Comparison of ENCODE assay signal across 34 mouse cellular contexts in genomic region chr8:83315691-83316090, GRCm38 (mm10). TPM values are rescaled to one million over a fixed set of nuclear protein-coding genes. Genes with fewer than 3 reads are reported as not detected.
DNase-seq lines count a peak whose midpoint lies in the region; ATAC-seq and TF ChIP-seq lines count a peak whose summit lies in the region.
"Had no signal": no experiment of that assay in that cellular context is flagged by ENCODE, and none has a peak within 500 bp of the region (broad histone marks: within the 10 kb centered on the region; RNA-seq: fewer than 3 reads in every experiment).

No protein-coding gene starts in this region.

- no peak for ATAC-seq in embryonic facial prominence, embryonic 14.5 days (ENCODE audit: low read depth)
- ATAC-seq: activated CD4-positive, CD25-positive, alpha-beta regulatory T cell, adult 4 months; forebrain, embryonic 15.5 days; intestine, postnatal 0 days; Patski had no signal

- TF ChIP-seq CTCF in E14TG2a.4 (conservative IDR thresholded peaks at IDR 0.05; ENCODE audit: low read length) = no peak

- WGBS in embryonic facial prominence, embryonic 14.5 days = 52% methylated on average over 2 of the region's 2 CpGs
- 53% methylated on average over 2 of the region's 2 CpGs for WGBS in embryonic facial prominence, embryonic 10.5 days

- no peaks in the 10 kb centered on the region for H3K4me1 ChIP-seq in embryonic facial prominence, embryonic 14.5 days (ENCODE audit: control insufficient read depth, insufficient read depth, low read length)
- H3K4me1 ChIP-seq in embryonic facial prominence, embryonic 10.5 days = peaks cover 10% of the 10 kb centered on the region
- peaks cover 39% of the 10 kb centered on the region for H3K4me1 ChIP-seq in E14TG2a.4 (replicated peaks; ENCODE audit: low read depth, low read length)
- H3K4me1 ChIP-seq in ES-E14 (ENCODE audit: control insufficient read depth in 2 of 2, insufficient read depth in 2 of 2, low read length in 2 of 2, poor library complexity in 1 of 2) = peaks cover 9 to 10% of the 10 kb centered on the region in 2 experiments; a peak in 3 of 4 replicates
- H3K4me1 ChIP-seq: embryonic facial prominence, embryonic 15.5 days; forebrain, embryonic 12.5 days; forebrain, embryonic 15.5 days; hindbrain, embryonic 12.5 days; hindbrain, embryonic 15.5 days had no signal

- H3K4me3 ChIP-seq in embryonic facial prominence, embryonic 14.5 days (ENCODE audit: low read depth, low read length) = no peak overlapping the region
- H3K4me3 ChIP-seq in embryonic facial prominence, embryonic 10.5 days = no peak overlapping the region
- H3K4me3 ChIP-seq in E14TG2a.4 (replicated peaks; ENCODE audit: low read length) = peak overlapping the region; percentile 30; the same call in 1 of the 2 replicates
- no peak overlapping the region for H3K4me3 ChIP-seq in ES-E14 (ENCODE audit: insufficient read depth in 1 of 2, low read depth in 1 of 2, low read length in 2 of 2, poor library complexity in 1 of 2, severe bottlenecking in 1 of 2)
- H3K4me3 ChIP-seq: embryonic facial prominence, embryonic 15.5 days; forebrain, embryonic 12.5 days; forebrain, embryonic 15.5 days; hindbrain, embryonic 12.5 days; hindbrain, embryonic 15.5 days had no signal

- 0 out of 2 replicates have a peak overlapping the region, but pooled peaks have one; percentile 10 for H3K27ac ChIP-seq in embryonic facial prominence, embryonic 14.5 days (replicated peaks; ENCODE audit: low read depth, low read length)
- no peak overlapping the region for H3K27ac ChIP-seq in embryonic facial prominence, embryonic 10.5 days (replicated peaks)
- H3K27ac ChIP-seq in ES-E14 (ENCODE audit: insufficient read depth, low read depth, low read length, poor library complexity, severe bottlenecking) = peak overlapping the region; percentile 40; the same call in 1 of the 2 replicates
- H3K27ac ChIP-seq: embryonic facial prominence, embryonic 15.5 days; forebrain, embryonic 12.5 days; forebrain, embryonic 15.5 days; hindbrain, embryonic 12.5 days; hindbrain, embryonic 15.5 days had no signal

- H3K9me3 ChIP-seq in embryonic facial prominence, embryonic 14.5 days (ENCODE audit: control insufficient read depth, low read length) = no peaks in the 10 kb centered on the region
- H3K9me3 ChIP-seq in embryonic facial prominence, embryonic 10.5 days = no peaks in the 10 kb centered on the region
- no peaks in the 10 kb centered on the region for H3K9me3 ChIP-seq in E14TG2a.4 (ENCODE audit: low read length)
- no peaks in the 10 kb centered on the region for H3K9me3 ChIP-seq in ES-E14 (ENCODE audit: control insufficient read depth, insufficient read depth, low read depth, low read length)
- H3K9me3 ChIP-seq: embryonic facial prominence, embryonic 15.5 days; forebrain, embryonic 12.5 days; forebrain, embryonic 15.5 days; G1E; hindbrain, embryonic 12.5 days; hindbrain, embryonic 15.5 days had no signal

- H3K27me3 ChIP-seq in embryonic facial prominence, embryonic 14.5 days (replicated peaks; ENCODE audit: control insufficient read depth, insufficient read depth, low read length) = no peaks in the 10 kb centered on the region
- no peaks in the 10 kb centered on the region for H3K27me3 ChIP-seq in embryonic facial prominence, embryonic 10.5 days (replicated peaks; ENCODE audit: low read depth, poor library complexity, severe bottlenecking)
- no peaks in the 10 kb centered on the region for H3K27me3 ChIP-seq in E14TG2a.4 (ENCODE audit: insufficient read depth, low read length)
- H3K27me3 ChIP-seq: embryonic facial prominence, embryonic 15.5 days; forebrain, embryonic 12.5 days; forebrain, embryonic 15.5 days; hindbrain, embryonic 12.5 days; hindbrain, embryonic 15.5 days; Patski had no signal

- no peak overlapping the region for H3K4me2 ChIP-seq in embryonic facial prominence, embryonic 14.5 days (ENCODE audit: low read depth, low read length)
- H3K4me2 ChIP-seq: embryonic facial prominence, embryonic 15.5 days; forebrain, embryonic 12.5 days; forebrain, embryonic 15.5 days; heart, embryonic 11.5 days; hindbrain, embryonic 12.5 days; hindbrain, embryonic 15.5 days had no signal

- H3K9ac ChIP-seq in embryonic facial prominence, embryonic 14.5 days (ENCODE audit: low read depth, low read length) = no peak overlapping the region
- H3K9ac ChIP-seq in ES-E14 (ENCODE audit: insufficient read depth, low read depth, low read length, poor library complexity, severe bottlenecking) = no peak overlapping the region
- H3K9ac ChIP-seq: embryonic facial prominence, embryonic 15.5 days; forebrain, embryonic 12.5 days; forebrain, embryonic 15.5 days; hindbrain, embryonic 12.5 days; hindbrain, embryonic 15.5 days had no signal

- in situ Hi-C loops in ES-E14 (cut with MboI; ENCODE audit: low sequenced_read_pairs in 2 of 2, unreplicated experiment in 2 of 2) = no loop called here

- DNase-seq in embryonic facial prominence, embryonic 14.5 days (ENCODE audit: low spot score) = no peak
- no peak for DNase-seq in embryonic facial prominence, embryonic 10.5 days (ENCODE audit: low spot score)
- DNase-seq in ES-E14 (ENCODE audit: low read depth, low spot score) = no peak
- peak; percentile 12 for DNase-seq in brain, adult 2 months (ENCODE audit: low read depth, low spot score)
- no peak for DNase-seq in kidney, postnatal 36 days
- DNase-seq in cerebellum, postnatal 4 days (ENCODE audit: low spot score in 2 of 2) = no peak
- DNase-seq: adrenal gland, adult 8-10 months; adrenal gland, postnatal 25 days; cerebellum, adult 18-20 months; cerebellum, adult 9-11 months; cerebellum, postnatal 25 days; gastrocnemius, postnatal 10 days; heart, adult 11 months had no signal

- H3K36me3 ChIP-seq in embryonic facial prominence, embryonic 14.5 days (ENCODE audit: control insufficient read depth, insufficient read depth, low read length) = peaks cover 44% of the 10 kb centered on the region
- peaks cover 60% of the 10 kb centered on the region for H3K36me3 ChIP-seq in embryonic facial prominence, embryonic 10.5 days (replicated peaks)
- peaks cover 19% of the 10 kb centered on the region for H3K36me3 ChIP-seq in E14TG2a.4 (ENCODE audit: insufficient read depth, low read length)
- H3K36me3 ChIP-seq in ES-E14 (ENCODE audit: control insufficient read depth, insufficient read depth, low read length, poor library complexity, severe bottlenecking) = peaks cover 5% of the 10 kb centered on the region; the same call in 1 of the 2 replicates

TF ChIP-seq in ES-E14, 5 proteins besides CTCF, POLR2A, EP300 and RAD21:
- peak; percentile 63 for TF ChIP-seq MAFK (IDR thresholded peaks at IDR 0.05; ENCODE audit: insufficient read depth, low read depth, low read length)
- no peak for TF ChIP-seq ZNF384 (IDR thresholded peaks at IDR 0.05; ENCODE audit: low read depth, low read length)

RNA-seq across cellular contexts. Expression of gene Elmod2, which starts 16.6 kb away (rescaled TPM):
- 16.7 and 19.5 TPM in 2 replicates for polyA plus RNA-seq in embryonic facial prominence, embryonic 14.5 days (2014; fragmentation: Nextera tagmentation; extraction: Ambion mirVana)
- polyA plus RNA-seq in embryonic facial prominence, embryonic 10.5 days (2016; fragmentation: Nextera tagmentation; extraction: Ambion mirVana) = 22.3 and 23.6 TPM in 2 replicates
- total RNA-seq in ES-E14 (2012; rRNA removed) = 8.9 and 10.7 TPM in 2 replicates

RNA-seq across cellular contexts. Expression of gene Ucp1, which starts 25.5 kb away (rescaled TPM):
- polyA plus RNA-seq in embryonic facial prominence, embryonic 14.5 days (2014; fragmentation: Nextera tagmentation; extraction: Ambion mirVana) = 0.14 TPM in 1 of 2 replicates, not detected in the other
- polyA plus RNA-seq in embryonic facial prominence, embryonic 10.5 days (2016; fragmentation: Nextera tagmentation; extraction: Ambion mirVana) = 0.09 TPM in 1 of 2 replicates, not detected in the other
- total RNA-seq in ES-E14 (2012; rRNA removed) = 0.13 and 0.16 TPM in 2 replicates
- total RNA-seq: G1E; gastrocnemius, adult 18-20 months; gastrocnemius, postnatal 10 days; hematopoietic stem cell, adult 5-6 weeks had no signal
- polyA plus RNA-seq: activated CD4-positive, CD25-positive, alpha-beta regulatory T cell, adult 4 months; embryonic facial prominence, embryonic 11.5 days; forebrain, embryonic 12.5 days; G1E; heart, embryonic 11.5 days; heart, embryonic 14.5 days; heart, postnatal 0 days; hindbrain, embryonic 15.5 days; intestine, postnatal 0 days; Patski had no signal

RNA-seq across cellular contexts. Expression of gene Mgat4d, which starts 32.6 kb away (rescaled TPM):
- polyA plus RNA-seq in embryonic facial prominence, embryonic 14.5 days (2014; fragmentation: Nextera tagmentation; extraction: Ambion mirVana) = not detected in 2 replicates
- not detected in 2 replicates for polyA plus RNA-seq in embryonic facial prominence, embryonic 10.5 days (2016; fragmentation: Nextera tagmentation; extraction: Ambion mirVana)
- 0.31 and 0.32 TPM in 2 replicates for total RNA-seq in ES-E14 (2012; rRNA removed)
- total RNA-seq: adrenal gland, adult 8-10 months; adrenal gland, postnatal 25 days; G1E; gastrocnemius, adult 18-20 months; gastrocnemius, postnatal 10 days; gastrocnemius, postnatal 4 days; heart, adult 8-10 months; heart, postnatal 25 days; hematopoietic stem cell, adult 5-6 weeks had no signal
- polyA plus RNA-seq: activated CD4-positive, CD25-positive, alpha-beta regulatory T cell, adult 4 months; cortical plate, adult 2 months; embryonic facial prominence, embryonic 11.5 days; embryonic facial prominence, embryonic 15.5 days; forebrain, embryonic 12.5 days; forebrain, embryonic 15.5 days; G1E; heart, embryonic 11.5 days; heart, embryonic 14.5 days; heart, postnatal 0 days; hindbrain, embryonic 12.5 days; hindbrain, embryonic 15.5 days; intestine, embryonic 14.5 days; intestine, postnatal 0 days; Patski had no signal
